Comparison of ENCODE assay signal across 16 mouse cellular contexts in genomic region chr9:7014733-7015132, GRCm38 (mm10).
"Had no signal": no experiment of that assay in that cellular context is flagged by ENCODE, and none has a peak within 500 bp of the region (broad histone marks: within the 10 kb centered on the region; RNA-seq: fewer than 3 reads in every experiment).

No protein-coding gene starts in this region.

- ATAC-seq: midbrain, embryonic 13.5 days; midbrain, embryonic 15.5 days had no signal

- H3K9ac ChIP-seq: lung, embryonic 15.5 days; midbrain, embryonic 13.5 days; midbrain, embryonic 15.5 days; neural tube, embryonic 12.5 days; stomach, embryonic 15.5 days had no signal

- H3K4me1 ChIP-seq: lung, embryonic 15.5 days; megakaryocyte, embryonic 14.5 days; midbrain, embryonic 13.5 days; midbrain, embryonic 15.5 days; neural tube, embryonic 12.5 days; stomach, embryonic 15.5 days had no signal

- H3K27ac ChIP-seq: lung, embryonic 15.5 days; macrophage; midbrain, embryonic 13.5 days; midbrain, embryonic 15.5 days; neural tube, embryonic 12.5 days; stomach, embryonic 15.5 days; stomach, postnatal 0 days had no signal

- H3K9me3 ChIP-seq: lung, embryonic 15.5 days; megakaryocyte, embryonic 14.5 days; midbrain, embryonic 13.5 days; midbrain, embryonic 15.5 days; neural tube, embryonic 12.5 days; stomach, embryonic 15.5 days had no signal

- H3K4me3 ChIP-seq: lung, embryonic 15.5 days; megakaryocyte, embryonic 14.5 days; midbrain, embryonic 13.5 days; midbrain, embryonic 15.5 days; neural tube, embryonic 12.5 days; stomach, embryonic 15.5 days had no signal

- H3K4me2 ChIP-seq: lung, embryonic 15.5 days; midbrain, embryonic 11.5 days; midbrain, embryonic 13.5 days; midbrain, embryonic 15.5 days; neural tube, embryonic 12.5 days; stomach, embryonic 15.5 days had no signal

- H3K36me3 ChIP-seq: lung, embryonic 15.5 days; midbrain, embryonic 15.5 days; neural tube, embryonic 12.5 days; stomach, embryonic 15.5 days had no signal

- H3K27me3 ChIP-seq: lung, embryonic 15.5 days; megakaryocyte, embryonic 14.5 days; midbrain, embryonic 13.5 days; midbrain, embryonic 15.5 days; neural tube, embryonic 12.5 days; stomach, embryonic 15.5 days had no signal

- DNase-seq: lung, adult 2 months; lung, postnatal 10 days; lung, postnatal 36 days; right cerebral cortex, postnatal 14 days; thymus, adult 2 months; thymus, postnatal 25 days; thymus, postnatal 4 days had no signal
